ENCODE assay signal across 17 mouse cellular contexts in the genomic region with DNA sequence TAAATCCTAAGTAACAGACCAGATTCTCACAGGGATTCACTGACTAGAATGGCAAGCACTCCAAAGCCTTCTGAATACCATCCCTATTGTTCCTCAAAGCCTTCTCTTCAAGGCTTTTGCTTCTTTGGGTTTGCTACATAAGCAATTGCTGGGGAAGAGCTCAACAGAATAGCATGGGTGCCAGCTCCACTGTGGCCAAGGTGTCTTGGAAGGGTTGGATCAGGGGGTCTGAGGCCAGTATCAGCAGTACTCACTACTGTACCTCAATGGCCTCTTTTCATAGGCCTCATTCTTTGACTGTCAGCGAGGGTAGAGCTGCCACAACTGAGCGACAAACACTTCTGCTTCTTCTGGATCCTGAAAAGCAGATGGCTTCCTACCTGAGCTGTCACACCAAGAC.
"Had no signal": no experiment of that assay in that cellular context is flagged by ENCODE, and none has a peak within 500 bp of the region (broad histone marks: within the 10 kb centered on the region; RNA-seq: fewer than 3 reads in every experiment).

No protein-coding gene starts in this region.

- H3K4me2 ChIP-seq: lung, embryonic 14.5 days; midbrain, embryonic 13.5 days; neural tube, embryonic 13.5 days; neural tube, embryonic 15.5 days had no signal

- H3K27ac ChIP-seq: liver, embryonic 14.5 days; neural tube, embryonic 13.5 days; neural tube, embryonic 15.5 days had no signal

- DNase-seq: lung, adult 18-20 months; lung, embryonic 14.5 days; lung, postnatal 10 days; lung, postnatal 4 days; retina, postnatal 1 day; right cerebral cortex, adult 18-20 months; right cerebral cortex, postnatal 25 days; right cerebral cortex, postnatal 4 days; spleen, adult 18-20 months; thymus, adult 18-20 months; thymus, postnatal 14 days; thymus, postnatal 36 days had no signal

- H3K9ac ChIP-seq: liver, embryonic 14.5 days; lung, embryonic 14.5 days; midbrain, embryonic 13.5 days; neural tube, embryonic 13.5 days; neural tube, embryonic 15.5 days had no signal

- H3K4me1 ChIP-seq: neural tube, embryonic 13.5 days had no signal

- H3K27me3 ChIP-seq: midbrain, embryonic 13.5 days; neural tube, embryonic 13.5 days; neural tube, embryonic 15.5 days had no signal

- H3K4me3 ChIP-seq: midbrain, embryonic 13.5 days; myocyte; neural tube, embryonic 13.5 days; neural tube, embryonic 15.5 days had no signal

- H3K9me3 ChIP-seq: midbrain, embryonic 13.5 days; neural tube, embryonic 13.5 days; neural tube, embryonic 15.5 days had no signal
